Mouse (Mus musculus) heart, adult 2 months (tissue): Measurements from ENCODE around the gene Wwox. TPM values are rescaled to one million over a fixed set of nuclear protein-coding genes. Genes with fewer than 3 reads are reported as not detected.

ENCODE experiments used
- DNase-seq, 2 experiments: peaks; one replicate each; pipeline ENCODE4 v3.0.0; 2021
- H3K27ac ChIP-seq: fragments of 200-600 bp; 2 replicates; pipeline ENCODE4 v1.8.1; 2022
- H3K27me3 ChIP-seq: fragments of 200-500 bp; 2 replicates; pipeline ENCODE4 v1.6.1; 2012; ENCODE audit warnings: mild to moderate bottlenecking, low read length, inconsistent platforms, mixed read lengths; ENCODE audit not compliant: control insufficient read depth, insufficient read depth
- H3K36me3 ChIP-seq: fragments of 200-500 bp; 2 replicates; pipeline ENCODE4 v1.6.1; 2012; ENCODE audit warnings: low read length, inconsistent platforms; ENCODE audit not compliant: control insufficient read depth, insufficient read depth
- H3K4me1 ChIP-seq: fragments of 200-500 bp; 2 replicates; pipeline ENCODE4 v1.6.1; 2011; ENCODE audit warnings: low read length; ENCODE audit not compliant: control insufficient read depth, insufficient read depth
- H3K4me3 ChIP-seq: fragments of 200-600 bp; 2 replicates; pipeline ENCODE4 v1.8.1; 2022
- H3K79me2 ChIP-seq: fragments of 200-500 bp; replicated peaks from 2 replicates; pipeline ENCODE4 v1.6.1; 2012; ENCODE audit warnings: mild to moderate bottlenecking, inconsistent platforms, low read length, moderate library complexity, mixed read lengths; ENCODE audit not compliant: control insufficient read depth, insufficient read depth
- H3K9ac ChIP-seq: fragments of 200-500 bp; 2 replicates; pipeline ENCODE4 v1.6.1; 2012; ENCODE audit warnings: low read depth, mild to moderate bottlenecking, control low read depth, inconsistent platforms, low read length, mixed read lengths
- CTCF ChIP-seq: fragments of 200-600 bp; IDR thresholded peaks from 2 replicates; pipeline ENCODE4 v1.8.1; 2022; ENCODE audit warnings: antibody characterized with exemption, mild to moderate bottlenecking, moderate library complexity
- EP300 ChIP-seq: fragments of 200-500 bp; IDR thresholded peaks from 2 replicates; pipeline ENCODE4 v1.6.1; 2011; ENCODE audit warnings: low read depth, low read length, control low read depth; ENCODE audit not compliant: insufficient read depth
- POLR2A ChIP-seq: fragments of 200-500 bp; IDR thresholded peaks from 2 replicates; pipeline ENCODE4 v1.6.1; 2011; ENCODE audit warnings: mild to moderate bottlenecking, low read depth, low read length, control low read depth; ENCODE audit not compliant: insufficient read depth
- WGBS: fragments of 180-500 bp; shearing (Covaris S2); methylation state at CpG from one replicate; pipeline ENCODE4 v1.1.7; 2018; 5-methylcytosine and 5-hydroxymethylcytosine counted together
- intact Hi-C: fragments of 180-260 bp; cut with DNase I; formaldehyde crosslinking; loops from one replicate; pipeline ENCODE4 v1.15.1; 2025
- polyA plus RNA-seq: library from polyadenylated mRNA; depleted of rRNA; stranded (reverse); fragments of >200 nt; gene quantifications from 2 replicates; pipeline ENCODE4 v1.2.3, GENCODE M21; 2012
- total RNA-seq, 2 experiments: library from RNA; stranded (reverse); gene quantifications; 2 replicates each; pipeline ENCODE4 v1.2.3; 2021

The Wwox gene
- total and polyA plus RNA-seq, 3 experiments = 3.3 to 4.6 (median 4.6) TPM

DNA sequence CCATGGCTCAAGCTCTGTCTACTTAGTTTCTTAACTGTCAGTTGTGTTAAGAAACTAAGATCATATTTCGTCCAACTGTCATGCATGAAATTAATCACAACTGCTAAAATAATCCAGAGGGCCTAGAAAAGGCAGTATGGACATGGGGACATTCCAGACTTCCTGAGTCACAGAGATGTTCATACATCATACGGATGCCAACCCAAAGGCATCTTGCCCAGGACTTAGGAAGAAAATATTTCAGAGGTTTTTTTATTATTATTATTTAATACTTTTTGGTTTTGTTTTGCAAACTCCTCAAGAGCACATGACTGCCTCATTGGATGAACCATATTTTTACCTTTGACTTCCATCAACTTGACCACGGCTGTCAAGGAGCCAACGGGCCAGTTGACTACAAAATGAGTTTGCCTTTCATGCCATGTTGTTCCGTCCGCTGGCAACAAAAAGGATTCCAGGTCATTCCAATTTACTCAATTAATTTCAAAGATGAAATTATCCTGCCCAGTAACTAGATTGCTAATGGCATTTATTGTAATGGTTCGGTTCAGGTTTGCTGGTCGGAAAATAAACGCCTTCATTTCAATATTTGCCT is 367.5 kb downstream of the Wwox start:
- no peak overlapping the region for H3K27ac ChIP-seq
- DNase-seq = no peak
- TF ChIP-seq EP300 (no peak), POLR2A (no peak), CTCF (no peak)
- peaks cover 8% of the 10 kb centered on the region for H3K4me1 ChIP-seq
- 94% methylated on average over 9 of the region's 9 CpGs for WGBS
- intact Hi-C loops = no loop called here
- H3K36me3 ChIP-seq = no peaks in the 10 kb centered on the region
- no peaks in the 10 kb centered on the region for H3K79me2 ChIP-seq
- H3K27me3 ChIP-seq = 0 out of 2 replicates have a peak, but pooled peaks cover 1% of the 10 kb centered on the region
- H3K9ac ChIP-seq = no peak overlapping the region
- H3K4me3 ChIP-seq = no peak overlapping the region

DNA sequence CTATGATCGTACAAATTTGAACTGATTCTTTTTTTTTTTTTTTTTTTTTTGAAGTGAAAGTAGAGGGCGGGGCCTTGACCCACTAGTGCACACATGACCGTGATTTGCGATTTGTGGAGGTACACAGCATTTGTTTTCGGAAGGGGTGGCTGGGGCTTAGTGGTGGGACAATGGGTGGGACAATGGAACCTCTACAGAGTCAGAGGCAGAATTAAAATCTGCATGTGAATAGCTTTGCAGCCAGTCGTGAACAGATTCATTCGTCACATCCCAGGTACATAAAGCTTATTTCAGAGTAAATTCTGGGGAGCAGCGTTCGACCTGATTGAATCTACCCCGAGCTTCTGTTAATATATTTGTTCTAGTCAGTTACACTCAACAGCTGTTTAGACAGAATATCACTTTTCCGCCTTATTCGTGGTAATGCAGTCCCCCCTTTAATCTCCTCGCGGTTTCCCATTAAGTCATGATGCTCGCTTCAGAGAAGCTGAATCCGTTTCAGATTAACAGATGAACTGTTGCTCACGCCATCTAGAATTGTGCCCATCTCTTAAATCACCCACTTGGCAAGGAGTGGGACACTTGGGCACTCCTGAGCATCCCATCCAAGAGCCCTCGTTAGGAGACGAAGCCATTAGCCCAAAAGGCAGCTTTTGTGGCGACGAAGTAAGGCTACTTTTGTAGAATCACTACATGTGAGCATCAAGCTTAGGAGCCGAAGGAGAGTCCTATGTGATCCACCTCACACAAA is 368.4 kb downstream of the Wwox start:
- H3K4me3 ChIP-seq = no peak overlapping the region
- 93% methylated on average over 22 of the region's 22 CpGs for WGBS
- H3K9ac ChIP-seq = no peak overlapping the region
- intact Hi-C loops = no loop called here
- H3K27ac ChIP-seq = no peak overlapping the region
- peaks cover 2% of the 10 kb centered on the region; the same call in 1 of the 2 replicates for H3K4me1 ChIP-seq
- no peaks in the 10 kb centered on the region for H3K36me3 ChIP-seq
- no peaks in the 10 kb centered on the region for H3K79me2 ChIP-seq
- DNase-seq = no peak
- no peak for TF ChIP-seq EP300
- no peak for TF ChIP-seq CTCF
- TF ChIP-seq POLR2A = no peak
- H3K27me3 ChIP-seq = 0 out of 2 replicates have a peak, but pooled peaks cover 1% of the 10 kb centered on the region

DNA sequence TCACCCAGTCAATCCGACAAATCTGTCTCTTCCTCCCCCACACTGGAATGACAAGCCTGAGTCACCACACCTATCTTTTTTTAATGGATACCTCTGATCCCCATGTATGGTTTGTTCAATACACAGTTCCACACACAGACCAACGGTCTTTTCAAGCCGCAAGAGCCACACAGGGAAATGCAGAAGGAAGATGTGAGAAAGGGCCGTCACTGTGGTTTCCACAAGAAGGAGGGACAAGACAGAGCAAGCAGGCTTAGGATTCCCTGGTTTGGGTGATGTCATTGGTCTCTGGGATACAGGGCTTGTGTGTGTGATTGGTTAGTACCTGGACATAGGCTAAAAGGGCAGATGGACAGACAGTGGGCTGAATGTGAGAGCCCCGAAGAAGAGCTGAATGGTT is 371.0 kb downstream of the Wwox start:
- Histone ChIP-seq H3K27me3 (0 out of 2 replicates have a peak, but pooled peaks cover 1% of the 10 kb centered on the region), H3K36me3 (no peaks in the 10 kb centered on the region), H3K79me2 (no peaks in the 10 kb centered on the region), H3K4me1 (peaks cover 2% of the 10 kb centered on the region; the same call in 1 of the 2 replicates), H3K9ac (no peak overlapping the region), H3K27ac (no peak overlapping the region), H3K4me3 (no peak overlapping the region)
- TF ChIP-seq EP300 = no peak
- no peak for TF ChIP-seq CTCF
- TF ChIP-seq POLR2A = no peak
- intact Hi-C loops = no loop called here
- DNase-seq = no peak
- WGBS = 87% methylated on average over 5 of the region's 5 CpGs

DNA sequence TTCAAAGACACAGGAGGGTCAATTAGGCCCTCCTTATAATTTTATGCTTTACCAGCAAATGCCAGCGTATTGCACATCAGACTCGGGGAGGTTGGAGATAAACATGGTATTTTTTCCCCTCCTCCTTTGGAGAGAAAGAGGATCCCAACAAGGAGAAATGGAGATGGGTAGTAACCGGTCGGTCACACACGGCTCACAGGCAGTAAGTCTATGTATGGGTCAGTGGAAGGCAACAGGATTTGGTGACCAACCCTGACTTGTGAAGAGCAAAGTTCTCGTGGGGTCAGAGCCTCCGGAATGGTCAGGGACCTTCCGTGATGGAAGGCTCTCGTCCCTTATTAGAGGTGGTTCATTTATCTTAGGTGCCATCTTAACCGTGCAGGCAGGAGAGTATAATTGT is 374.4 kb downstream of the Wwox start:
- Histone ChIP-seq H3K27ac (no peak overlapping the region), H3K79me2 (no peaks in the 10 kb centered on the region), H3K27me3 (0 out of 2 replicates have a peak, but pooled peaks cover 1% of the 10 kb centered on the region), H3K9ac (no peak overlapping the region), H3K4me1 (peaks cover 2% of the 10 kb centered on the region; the same call in 1 of the 2 replicates), H3K36me3 (no peaks in the 10 kb centered on the region), H3K4me3 (no peak overlapping the region)
- DNase-seq = no peak
- intact Hi-C loops = no loop called here
- 97% methylated on average over 10 of the region's 10 CpGs for WGBS
- TF ChIP-seq CTCF (no peak), POLR2A (no peak), EP300 (no peak)

DNA sequence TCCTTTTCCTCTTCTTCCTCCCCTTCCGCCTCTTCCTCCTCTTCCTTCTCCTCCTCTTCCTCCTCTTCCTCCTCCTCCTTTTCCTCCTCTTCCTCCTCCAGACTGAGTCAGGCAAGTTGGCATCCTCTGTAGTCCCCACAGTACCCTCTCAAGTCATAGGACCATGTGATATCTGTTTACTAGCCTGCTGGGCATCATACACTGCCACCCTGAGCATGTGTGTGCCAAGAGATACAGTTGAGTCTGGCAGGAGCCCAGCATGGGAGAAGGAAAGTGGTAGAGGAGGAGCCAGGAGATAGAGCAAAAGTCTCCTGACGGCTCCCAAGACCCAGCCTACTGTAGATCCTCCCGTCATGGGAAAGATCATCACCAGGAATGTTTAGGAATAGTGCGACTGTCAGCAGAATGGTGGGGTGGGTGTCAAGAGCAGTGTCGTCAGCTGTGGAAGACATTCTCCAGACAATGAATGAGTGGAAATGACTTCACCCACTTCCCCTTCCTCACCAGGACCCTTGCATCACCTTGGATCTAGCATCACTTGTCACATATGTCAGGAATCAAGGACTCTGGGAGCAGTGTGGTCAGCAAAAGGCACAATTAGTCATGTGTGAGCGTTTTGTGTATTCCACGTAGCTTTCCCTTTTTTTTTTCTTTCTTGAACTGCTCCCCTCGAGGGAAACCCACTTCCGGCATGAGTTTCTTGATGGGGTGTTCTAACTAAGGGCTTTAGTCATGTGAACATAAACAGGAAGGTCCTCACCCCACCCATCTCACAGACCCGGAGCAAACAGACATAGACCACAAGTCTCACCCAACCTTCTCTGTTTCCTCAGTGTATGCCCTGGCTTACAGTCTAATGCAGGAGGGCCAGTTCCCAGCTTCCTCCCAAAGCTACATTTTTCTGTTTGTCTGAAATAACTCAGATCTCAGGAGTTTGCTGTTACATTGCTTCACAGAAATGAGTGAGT is 375.6 kb downstream of the Wwox start:
- Histone ChIP-seq H3K27me3 (no peaks in the 10 kb centered on the region), H3K27ac (no peak overlapping the region; the same call in 1 of the 2 replicates), H3K9ac (no peak overlapping the region), H3K4me1 (peaks cover 2% of the 10 kb centered on the region; the same call in 1 of the 2 replicates), H3K36me3 (no peaks in the 10 kb centered on the region), H3K79me2 (no peaks in the 10 kb centered on the region), H3K4me3 (no peak overlapping the region)
- intact Hi-C loops = no loop called here
- 25% methylated on average over 10 of the region's 10 CpGs for WGBS
- no peak for TF ChIP-seq POLR2A
- no peak for TF ChIP-seq CTCF
- DNase-seq = peak in 1 of 2 experiments; percentile 29
